Mouse (Mus musculus): ENCODE results near the gene Abcc3.

- TF ChIP-seq POLR2A (IDR thresholded peaks at IDR 0.05; ENCODE audit: control insufficient read depth, low read depth, low read length) (no peak), CTCF (IDR thresholded peaks at IDR 0.05; ENCODE audit: control insufficient read depth, insufficient read depth, insufficient replicate concordance, low read depth, low read length) (no peak)
These were observed 19.8 kb upstream of the Abcc3 start for GRCm38 (mm10) chr11:94412562-94412961.
